Mouse (Mus musculus) lung, postnatal 0 days (tissue): Measurements from ENCODE around the gene Nfatc2ip.

Experiments used
- CTCF ChIP-seq: IDR thresholded peaks from 2 replicates; pipeline ENCODE4 v1.5.1; 2016; ENCODE audit warnings: antibody characterized with exemption, mild to moderate bottlenecking
- EP300 ChIP-seq: IDR thresholded peaks from 2 replicates; pipeline ENCODE4 v1.6.1; 2016; ENCODE audit warnings: antibody characterized with exemption, mild to moderate bottlenecking, control low read depth

DNA sequence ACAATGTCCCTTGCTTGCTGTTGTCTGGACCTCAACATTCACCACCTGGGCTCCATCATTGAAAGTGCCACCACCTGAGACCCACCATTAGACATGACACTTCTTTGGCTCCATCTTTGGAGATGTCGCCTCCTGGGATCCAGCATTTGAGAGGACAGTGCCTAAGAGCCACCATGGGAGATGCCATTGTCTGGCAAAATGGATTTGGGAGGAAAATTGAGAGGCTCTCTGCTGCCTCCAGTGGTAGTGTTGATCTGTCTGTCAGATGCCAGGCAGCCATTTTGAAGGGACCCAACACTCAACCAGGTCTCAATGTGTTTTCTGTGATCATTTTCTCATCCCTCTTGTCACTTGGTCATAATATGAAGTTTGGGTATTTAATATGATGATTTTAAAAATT, 61.0 kb downstream of the Nfatc2ip start:
- peak; percentile 54 for TF ChIP-seq CTCF
- no peak for TF ChIP-seq EP300
